8 mouse cellular contexts compared by ENCODE assay signal in genomic region chr14:120910320-120910719, GRCm38 (mm10). TPM values are rescaled to one million over a fixed set of nuclear protein-coding genes. Genes with fewer than 3 reads are reported as not detected.
A peak's percentile ranks its signal among the peaks of the same experiment; 100 is the strongest.
DNase-seq lines count a peak whose midpoint lies in the region; ATAC-seq and TF ChIP-seq lines count a peak whose summit lies in the region.

No protein-coding gene starts in this region.

- TF ChIP-seq EP300 in liver, postnatal 0 days (IDR thresholded peaks at IDR 0.05; ENCODE audit: low read depth), result no peak

- TF ChIP-seq CTCF in liver, postnatal 0 days (IDR thresholded peaks at IDR 0.05; ENCODE audit: low read depth), result no peak

- peak overlapping the region; percentile 77; the same call in 1 of the 2 replicates for H3K27ac ChIP-seq in embryonic facial prominence, embryonic 12.5 days
- H3K27ac ChIP-seq in hindbrain, embryonic 10.5 days, result peak overlapping the region; percentile 95
- peak overlapping the region; percentile 77 for H3K27ac ChIP-seq in liver, postnatal 0 days (ENCODE audit: low read depth)

- H3K4me2 ChIP-seq in embryonic facial prominence, embryonic 12.5 days (replicated peaks), result peak overlapping the region; percentile 92
- peak overlapping the region; percentile 92 for H3K4me2 ChIP-seq in liver, postnatal 0 days (ENCODE audit: low read depth, low read length)

- no peaks in the 10 kb centered on the region for H3K27me3 ChIP-seq in embryonic facial prominence, embryonic 12.5 days
- H3K27me3 ChIP-seq in hindbrain, embryonic 10.5 days (ENCODE audit: insufficient read depth, poor library complexity, severe bottlenecking), result no peaks in the 10 kb centered on the region
- no peaks in the 10 kb centered on the region for H3K27me3 ChIP-seq in liver, postnatal 0 days (ENCODE audit: insufficient read depth, low read length)

- H3K9me3 ChIP-seq in embryonic facial prominence, embryonic 12.5 days, result no peaks in the 10 kb centered on the region
- no peaks in the 10 kb centered on the region for H3K9me3 ChIP-seq in hindbrain, embryonic 10.5 days
- H3K9me3 ChIP-seq in liver, postnatal 0 days (ENCODE audit: low read length), result no peaks in the 10 kb centered on the region

- peak; percentile 67 for DNase-seq in cerebellum, adult 9-10 months
- DNase-seq in cerebellum, adult 11 months, result no peak
- peak; percentile 35 for DNase-seq in spleen, adult 12 weeks (ENCODE audit: low spot score)
- DNase-seq in spleen, adult 18-20 months, result no peak
- DNase-seq in hindbrain, embryonic 10.5 days (ENCODE audit: low spot score), result no peak
- DNase-seq in liver, postnatal 0 days, result no peak
- DNase-seq in right cerebral cortex, postnatal 14 days, result peak; percentile 9

- H3K36me3 ChIP-seq in embryonic facial prominence, embryonic 12.5 days, result no peaks in the 10 kb centered on the region
- peaks cover 8% of the 10 kb centered on the region; the same call in 1 of the 2 replicates for H3K36me3 ChIP-seq in hindbrain, embryonic 10.5 days
- no peaks in the 10 kb centered on the region for H3K36me3 ChIP-seq in liver, postnatal 0 days (replicated peaks; ENCODE audit: insufficient read depth, low read length)

- peak overlapping the region; percentile 64 for H3K4me3 ChIP-seq in embryonic facial prominence, embryonic 12.5 days
- peak overlapping the region; percentile 85 for H3K4me3 ChIP-seq in hindbrain, embryonic 10.5 days
- peak overlapping the region; percentile 76 for H3K4me3 ChIP-seq in liver, postnatal 0 days (ENCODE audit: low read depth, low read length)

- H3K9ac ChIP-seq in embryonic facial prominence, embryonic 12.5 days, result peak overlapping the region; percentile 73
- peak overlapping the region; percentile 77 for H3K9ac ChIP-seq in liver, postnatal 0 days (replicated peaks)

- H3K4me1 ChIP-seq in embryonic facial prominence, embryonic 12.5 days, result peaks cover 12% of the 10 kb centered on the region; the same call in 1 of the 2 replicates
- H3K4me1 ChIP-seq in hindbrain, embryonic 10.5 days (replicated peaks), result peaks cover 29% of the 10 kb centered on the region
- peaks cover 13% of the 10 kb centered on the region; the same call in 1 of the 2 replicates for H3K4me1 ChIP-seq in liver, postnatal 0 days (ENCODE audit: insufficient read depth)

- under 1% methylated on average over 18 of the region's 18 CpGs for WGBS in embryonic facial prominence, embryonic 12.5 days
- under 1% methylated on average over 18 of the region's 18 CpGs for WGBS in hindbrain, embryonic 10.5 days
- WGBS in liver, postnatal 0 days (ENCODE audit: insufficient replicate concordance), result under 1% methylated on average over 18 of the region's 18 CpGs

- ATAC-seq in embryonic facial prominence, embryonic 12.5 days (ENCODE audit: insufficient number of reproducible peaks, insufficient read depth, low FRiP score, low TSS enrichment), result peak; percentile 88
- ATAC-seq in liver, postnatal 0 days, result peak; percentile 35

RNA-seq across cellular contexts. Expression of gene Ipo5, which starts 0.7 kb away (rescaled TPM):
- polyA plus RNA-seq in embryonic facial prominence, embryonic 12.5 days (2016; fragmentation: Nextera tagmentation; extraction: Ambion mirVana), result 100 and 102 TPM in 2 replicates
- polyA plus RNA-seq in hindbrain, embryonic 10.5 days (2016; fragmentation: Nextera tagmentation; extraction: Ambion mirVana), result 105 and 132 TPM in 2 replicates
- 15.6 and 17.3 TPM in 2 replicates for polyA plus RNA-seq in liver, postnatal 0 days (2015; fragmentation: Nextera tagmentation; extraction: Ambion mirVana)

Comparison
In these comparisons a context has a peak if more than half of its experiments do, and no peak if none do; other contexts are left out.
1. DNase-seq: peak in cerebellum, adult 9-10 months (single experiment), spleen, adult 12 weeks (single experiment) and right cerebral cortex, postnatal 14 days (single experiment); none in cerebellum, adult 11 months (single experiment), spleen, adult 18-20 months (0 of 2), hindbrain, embryonic 10.5 days (single experiment) and liver, postnatal 0 days (single experiment).
2. Peak in every context shown above with its lines, with median percentiles within 50 percentile points of each other: H3K27ac ChIP-seq and H3K4me3 ChIP-seq.